Mouse (Mus musculus): ENCODE data around the gene Olfr351. TPM values are rescaled to one million over a fixed set of nuclear protein-coding genes. Genes with fewer than 3 reads are reported as not detected.

Olfr351 gene
- not detected in 2 replicates for polyA plus RNA-seq (2015; fragmentation: Nextera tagmentation; extraction: Ambion mirVana)

GRCm38 (mm10) chr2:36862560-36862959 lies at the start of gene Olfr351:
Olfr351 (minus strand) TSS chr2:36862660.
- H3K4me2 ChIP-seq (replicated peaks), result no peak within 1 kb of the TSS
- no peaks in the 10 kb centered on the region for H3K36me3 ChIP-seq
- H3K4me3 ChIP-seq, result no peak within 1 kb of the TSS
- H3K9me3 ChIP-seq, result peaks cover 11% of the 10 kb centered on the region; the same call in 1 of the 2 replicates
- H3K27ac ChIP-seq (replicated peaks), result no peak within 1 kb of the TSS
- no peaks in the 10 kb centered on the region for H3K27me3 ChIP-seq
- WGBS, result 97% methylated on average over 1 of the region's 1 CpGs
- no peak for ATAC-seq (replicated peaks)
- no peak within 1 kb of the TSS for H3K9ac ChIP-seq (replicated peaks)
- H3K4me1 ChIP-seq, result no peaks in the 10 kb centered on the region

- no peak within 1 kb of the TSS for H3K4me2 ChIP-seq (replicated peaks)
- no peaks in the 10 kb centered on the region for H3K36me3 ChIP-seq
- ATAC-seq (replicated peaks), result no peak
- H3K9ac ChIP-seq (replicated peaks), result no peak within 1 kb of the TSS
- H3K4me3 ChIP-seq, result no peak within 1 kb of the TSS
- no peaks in the 10 kb centered on the region for H3K27me3 ChIP-seq
- H3K27ac ChIP-seq (replicated peaks), result no peak within 1 kb of the TSS
- H3K9me3 ChIP-seq, result peaks cover 11% of the 10 kb centered on the region; the same call in 1 of the 2 replicates
- H3K4me1 ChIP-seq, result no peaks in the 10 kb centered on the region
Observed at GRCm38 (mm10) chr2:36905380-36905779, 42.9 kb upstream of the Olfr351 start, which contains the start of gene Olfr354. Olfr354 (plus strand) TSS chr2:36905680.

GRCm38 (mm10) chr2:36897114-36897513 lies 34.7 kb upstream of the Olfr351 start:
- no peak for ATAC-seq (replicated peaks)
- Histone ChIP-seq H3K9ac (replicated peaks) (no peak overlapping the region), H3K9me3 (no peaks in the 10 kb centered on the region), H3K4me2 (replicated peaks) (no peak overlapping the region), H3K27me3 (no peaks in the 10 kb centered on the region), H3K36me3 (no peaks in the 10 kb centered on the region), H3K4me3 (no peak overlapping the region), H3K4me1 (no peaks in the 10 kb centered on the region), H3K27ac (replicated peaks) (no peak overlapping the region)

GRCm38 (mm10) chr2:36892836-36893235 lies 30.4 kb upstream of the Olfr351 start, which contains the start of gene Olfr353:
Olfr353 (minus strand) TSS chr2:36892936.
- Histone ChIP-seq H3K36me3 (no peaks in the 10 kb centered on the region), H3K4me1 (no peaks in the 10 kb centered on the region), H3K9me3 (peaks cover 3% of the 10 kb centered on the region; the same call in 1 of the 2 replicates), H3K27ac (replicated peaks) (no peak within 1 kb of the TSS), H3K4me2 (replicated peaks) (no peak within 1 kb of the TSS), H3K27me3 (no peaks in the 10 kb centered on the region), H3K4me3 (no peak within 1 kb of the TSS), H3K9ac (replicated peaks) (no peak within 1 kb of the TSS)
- no peak for ATAC-seq (replicated peaks)

- 92% methylated on average over 1 of the region's 1 CpGs for WGBS
- Histone ChIP-seq H3K27ac (replicated peaks) (no peak within 1 kb of the TSS), H3K27me3 (no peaks in the 10 kb centered on the region), H3K4me2 (replicated peaks) (no peak within 1 kb of the TSS), H3K9ac (replicated peaks) (no peak within 1 kb of the TSS), H3K9me3 (peaks cover 3% of the 10 kb centered on the region; the same call in 1 of the 2 replicates), H3K4me3 (no peak within 1 kb of the TSS), H3K36me3 (no peaks in the 10 kb centered on the region), H3K4me1 (no peaks in the 10 kb centered on the region)
- ATAC-seq (replicated peaks), result no peak
Observed at GRCm38 (mm10) chr2:36868160-36868559, 5.7 kb upstream of the Olfr351 start, which contains the start of gene Olfr352. Olfr352 (plus strand) TSS chr2:36868460.

GRCm38 (mm10) chr2:36846010-36846409 lies 16.4 kb downstream of the Olfr351 start, which contains the start of gene Olfr350:
Olfr350 (plus strand) TSS chr2:36846310.
- H3K27me3 ChIP-seq, result no peaks in the 10 kb centered on the region
- no peak within 1 kb of the TSS for H3K4me2 ChIP-seq (replicated peaks)
- H3K4me1 ChIP-seq, result no peaks in the 10 kb centered on the region
- ATAC-seq (replicated peaks), result no peak
- no peaks in the 10 kb centered on the region for H3K36me3 ChIP-seq
- peaks cover 29% of the 10 kb centered on the region for H3K9me3 ChIP-seq
- H3K4me3 ChIP-seq, result no peak within 1 kb of the TSS
- no peak within 1 kb of the TSS for H3K27ac ChIP-seq (replicated peaks)
- H3K9ac ChIP-seq (replicated peaks), result no peak within 1 kb of the TSS
- WGBS, result 88% methylated on average over 1 of the region's 1 CpGs

GRCm38 (mm10) chr2:36816932-36817331 lies 45.5 kb downstream of the Olfr351 start, which contains the start of gene Olfr3:
Olfr3 (minus strand) TSS chr2:36817032.
- Histone ChIP-seq H3K36me3 (no peaks in the 10 kb centered on the region), H3K27ac (replicated peaks) (no peak within 1 kb of the TSS), H3K4me1 (no peaks in the 10 kb centered on the region), H3K4me3 (no peak within 1 kb of the TSS), H3K4me2 (replicated peaks) (no peak within 1 kb of the TSS), H3K9me3 (peaks cover 17% of the 10 kb centered on the region), H3K9ac (replicated peaks) (no peak within 1 kb of the TSS), H3K27me3 (no peaks in the 10 kb centered on the region)
- no peak for ATAC-seq (replicated peaks)
- WGBS, result 73% methylated on average over 1 of the region's 1 CpGs

Other genes starting within 250 kb of the Olfr351 start
- gene Olfr345, start 222.6 kb downstream of the Olfr351 start, polyA plus RNA-seq (2015; fragmentation: Nextera tagmentation; extraction: Ambion mirVana), result not detected in 2 replicates
- gene Olfr346, start 176.9 kb downstream of the Olfr351 start, polyA plus RNA-seq (2015; fragmentation: Nextera tagmentation; extraction: Ambion mirVana), result not detected in 2 replicates
- gene Olfr347, start 130.8 kb downstream of the Olfr351 start, polyA plus RNA-seq (2015; fragmentation: Nextera tagmentation; extraction: Ambion mirVana), result not detected in 2 replicates
- gene Olfr348, start 78.4 kb downstream of the Olfr351 start, polyA plus RNA-seq (2015; fragmentation: Nextera tagmentation; extraction: Ambion mirVana), result not detected in 2 replicates
- gene Olfr50, start 72.1 kb downstream of the Olfr351 start, polyA plus RNA-seq (2015; fragmentation: Nextera tagmentation; extraction: Ambion mirVana), result not detected in 2 replicates
- gene Olfr3, start 45.6 kb downstream of the Olfr351 start, polyA plus RNA-seq (2015; fragmentation: Nextera tagmentation; extraction: Ambion mirVana), result not detected in 2 replicates
- not detected in 2 replicates for gene Olfr350, start 16.4 kb downstream of the Olfr351 start, polyA plus RNA-seq (2015; fragmentation: Nextera tagmentation; extraction: Ambion mirVana)
- not detected in 2 replicates for gene Olfr352, start 5.8 kb upstream of the Olfr351 start, polyA plus RNA-seq (2015; fragmentation: Nextera tagmentation; extraction: Ambion mirVana)
- gene Olfr353, start 30.3 kb upstream of the Olfr351 start, polyA plus RNA-seq (2015; fragmentation: Nextera tagmentation; extraction: Ambion mirVana), result not detected in 2 replicates
- gene Olfr354, start 43.0 kb upstream of the Olfr351 start, polyA plus RNA-seq (2015; fragmentation: Nextera tagmentation; extraction: Ambion mirVana), result not detected in 2 replicates
- not detected in 2 replicates for gene Olfr355, start 66.2 kb upstream of the Olfr351 start, polyA plus RNA-seq (2015; fragmentation: Nextera tagmentation; extraction: Ambion mirVana)
- gene Olfr356, start 74.5 kb upstream of the Olfr351 start, polyA plus RNA-seq (2015; fragmentation: Nextera tagmentation; extraction: Ambion mirVana), result not detected in 2 replicates
- gene Olfr357, start 131.2 kb upstream of the Olfr351 start, polyA plus RNA-seq (2015; fragmentation: Nextera tagmentation; extraction: Ambion mirVana), result not detected in 2 replicates
- not detected in 2 replicates for gene Olfr358, start 146.7 kb upstream of the Olfr351 start, polyA plus RNA-seq (2015; fragmentation: Nextera tagmentation; extraction: Ambion mirVana)
- gene Olfr360, start 203.1 kb upstream of the Olfr351 start, polyA plus RNA-seq (2015; fragmentation: Nextera tagmentation; extraction: Ambion mirVana), result not detected in 2 replicates
- not detected in 2 replicates for gene Olfr361, start 226.6 kb upstream of the Olfr351 start, polyA plus RNA-seq (2015; fragmentation: Nextera tagmentation; extraction: Ambion mirVana)